Mouse (Mus musculus) megakaryocyte, adult 5-6 weeks (primary cell): ENCODE measurements around the gene Col25a1. TPM values are rescaled to one million over a fixed set of nuclear protein-coding genes. Genes with fewer than 3 reads are reported as not detected.

Experiments used
- ATAC-seq: 2 replicates; pipeline ENCODE4 v1.8.0; 2016; ENCODE audit warnings: mild to moderate bottlenecking, inconsistent platforms; ENCODE audit not compliant: poor library complexity, severe bottlenecking
- total RNA-seq, 2 experiments: library from RNA; stranded (forward) in 1 of 2; stranded (reverse) in 1 of 2; fragments of 153-499, 151-499 nt in 1 of 2; fragments of 221-1000, 200-1000 nt in 1 of 2; gene quantifications; 2 replicates each; pipeline versions ENCODE4 v1.2.3 to v1.2.4; 2015 to 2017

Gene Col25a1
- total RNA-seq, 2 experiments from 2014 or later, result 0.15 TPM; not detected in 1

DNA sequence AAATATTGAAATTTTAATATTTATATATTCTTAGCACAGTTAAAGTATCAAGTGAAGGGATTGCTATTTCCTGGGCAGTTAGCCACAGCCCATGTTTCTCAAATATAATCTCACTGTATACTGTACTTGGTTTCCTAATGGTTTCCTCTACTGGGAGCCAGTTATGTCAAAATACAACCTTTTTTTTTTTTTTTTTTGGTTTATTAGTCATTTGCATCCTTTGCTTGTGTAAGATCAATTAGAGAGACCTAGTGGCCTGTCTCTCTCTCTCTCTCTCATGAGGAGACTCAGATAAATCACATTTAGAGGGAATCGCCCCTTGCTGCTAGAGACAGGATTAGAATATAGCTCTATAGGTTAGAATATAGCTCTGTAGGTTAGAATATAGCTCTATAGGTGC is 237.8 kb downstream of the Col25a1 start:
- ATAC-seq, result no peak

DNA sequence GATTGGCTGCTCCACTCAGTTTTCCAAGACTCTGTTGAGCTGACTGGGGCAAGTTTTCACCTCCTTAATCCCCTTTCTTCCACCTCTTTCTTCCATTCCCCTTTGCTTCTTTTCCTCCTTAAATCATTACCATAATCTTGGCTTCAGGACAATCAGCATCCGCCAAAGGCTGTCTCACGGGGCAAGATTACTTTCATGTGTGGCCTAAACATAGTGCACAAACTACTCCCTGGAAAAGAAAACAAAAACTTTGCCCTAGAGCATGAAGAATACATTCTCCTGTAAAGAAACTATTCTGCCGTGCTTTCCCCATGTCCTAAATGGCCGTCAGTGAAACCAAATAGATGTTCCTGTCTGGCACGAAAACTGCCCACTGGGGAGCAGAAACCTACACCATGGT is 238.9 kb downstream of the Col25a1 start:
- ATAC-seq, result no peak

GRCm38 (mm10) chr3:130373145-130373544 is 241.8 kb downstream of the Col25a1 start:
- ATAC-seq, result no peak

- ATAC-seq, result no peak
These were observed 243.5 kb downstream of the Col25a1 start for GRCm38 (mm10) chr3:130374620-130375341.

DNA sequence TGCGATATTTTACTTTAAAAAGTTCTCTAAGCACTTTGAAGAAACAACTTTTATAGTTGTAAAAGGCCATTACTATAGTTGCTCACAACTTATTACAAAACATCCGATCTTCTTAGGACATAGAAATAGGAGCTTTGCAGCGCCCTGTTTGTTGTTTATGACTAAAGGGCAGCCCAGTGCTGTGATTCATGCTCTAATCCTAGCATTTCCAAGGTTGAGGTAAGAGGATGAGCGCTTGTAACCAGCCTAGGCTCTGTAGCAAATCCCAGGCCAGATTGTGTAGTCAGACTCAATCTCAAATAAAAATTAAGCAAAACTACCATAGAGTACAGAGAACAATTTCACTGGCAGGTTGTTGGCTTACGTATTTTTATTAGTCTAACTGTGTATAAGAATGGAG is 246.5 kb downstream of the Col25a1 start:
- ATAC-seq, result no peak

- no peak for ATAC-seq
These were observed 247.3 kb downstream of the Col25a1 start for GRCm38 (mm10) chr3:130378626-130379025.

- peak; percentile 74 for ATAC-seq
These were observed 249.1 kb downstream of the Col25a1 start for GRCm38 (mm10) chr3:130380299-130380845.

DNA sequence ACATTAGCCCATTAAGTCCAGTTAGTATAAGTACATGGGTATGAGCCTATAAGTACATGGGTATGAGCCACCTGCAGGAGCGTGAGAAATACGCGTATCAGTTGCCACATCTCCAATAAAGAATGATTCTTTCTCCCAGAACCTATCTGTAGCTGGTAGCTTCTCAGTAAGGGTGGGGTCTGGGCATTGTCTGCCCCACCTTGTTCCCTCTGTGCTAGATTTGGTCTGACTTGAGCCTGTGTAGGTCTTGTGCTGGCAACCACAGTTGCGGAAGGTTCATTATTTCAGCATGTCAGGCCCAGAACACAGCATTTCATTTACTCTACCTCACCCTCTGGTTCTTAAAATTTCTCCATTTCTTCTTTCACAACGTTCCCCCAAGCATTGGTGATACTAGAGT is 250.4 kb downstream of the Col25a1 start:
- ATAC-seq, result no peak

GRCm38 (mm10) chr3:130385856-130386255 is 254.6 kb downstream of the Col25a1 start:
- ATAC-seq, result no peak

GRCm38 (mm10) chr3:130387156-130387555 is 255.9 kb downstream of the Col25a1 start:
- 0 out of 2 replicates have a peak, but pooled peaks have one; percentile 10 for ATAC-seq

- no peak for ATAC-seq
These were observed 258.1 kb downstream of the Col25a1 start for GRCm38 (mm10) chr3:130389261-130389975.

DNA sequence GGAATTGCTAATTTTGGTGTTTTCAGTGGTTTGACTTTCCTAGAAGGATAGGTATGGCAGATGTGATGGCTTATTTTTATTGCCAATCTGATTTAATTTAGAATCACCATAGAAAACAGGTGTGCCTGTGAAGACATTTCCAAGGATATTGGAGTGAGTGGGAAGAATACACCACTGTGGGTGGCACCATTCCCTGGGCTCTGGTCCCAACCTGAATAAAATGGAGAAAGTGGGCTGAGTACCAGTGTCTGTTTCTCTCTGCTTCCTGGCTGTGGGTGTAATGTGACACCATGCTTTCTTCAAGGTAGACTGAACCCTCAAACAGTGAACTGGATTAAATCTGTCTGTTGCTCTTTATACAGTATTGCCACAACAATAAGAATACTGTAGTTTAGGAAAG is 265.3 kb downstream of the Col25a1 start:
- ATAC-seq, result no peak

DNA sequence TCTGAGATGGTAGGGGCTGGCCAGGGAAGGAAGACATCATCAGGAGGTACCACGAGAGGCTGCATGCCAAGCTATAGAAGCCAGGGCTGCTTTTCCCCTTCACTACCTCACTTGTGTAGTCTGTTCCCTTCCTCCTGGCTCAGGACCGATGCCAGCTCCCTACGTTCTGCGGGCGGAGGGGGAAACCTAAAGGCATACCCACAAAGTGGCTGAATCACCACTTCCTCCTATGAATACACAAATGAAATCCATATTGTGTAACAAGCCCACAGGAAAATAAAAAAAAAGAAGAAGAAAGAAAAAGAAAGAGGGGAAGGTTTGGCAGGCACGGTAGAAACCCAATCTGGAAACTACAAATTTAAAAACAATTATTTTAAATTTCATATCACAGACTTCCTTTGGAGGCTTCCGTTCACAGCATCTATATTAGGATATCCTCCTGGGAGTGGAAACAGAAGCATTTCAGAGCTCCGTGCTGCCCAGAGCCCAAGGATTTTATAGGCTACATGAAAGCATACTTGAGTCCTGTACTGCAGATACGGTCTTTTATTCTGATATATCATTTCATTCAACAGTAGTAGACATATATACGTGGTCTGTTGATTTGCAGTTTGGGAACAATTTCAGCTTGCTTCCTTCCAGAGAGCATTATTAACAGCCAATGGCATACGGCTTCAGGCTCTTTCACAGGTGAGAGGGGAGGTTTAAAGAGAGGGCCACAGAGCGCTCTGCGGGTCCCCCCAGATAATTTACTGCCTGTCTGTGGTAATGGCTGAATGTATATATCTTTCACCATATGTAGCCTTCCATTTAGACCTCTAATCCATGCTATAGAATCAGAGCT is 269.6 kb downstream of the Col25a1 start:
- peak; percentile 93 for ATAC-seq

- peak; percentile 51 for ATAC-seq
These were observed 270.2 kb downstream of the Col25a1 start for GRCm38 (mm10) chr3:130401560-130401852.

DNA sequence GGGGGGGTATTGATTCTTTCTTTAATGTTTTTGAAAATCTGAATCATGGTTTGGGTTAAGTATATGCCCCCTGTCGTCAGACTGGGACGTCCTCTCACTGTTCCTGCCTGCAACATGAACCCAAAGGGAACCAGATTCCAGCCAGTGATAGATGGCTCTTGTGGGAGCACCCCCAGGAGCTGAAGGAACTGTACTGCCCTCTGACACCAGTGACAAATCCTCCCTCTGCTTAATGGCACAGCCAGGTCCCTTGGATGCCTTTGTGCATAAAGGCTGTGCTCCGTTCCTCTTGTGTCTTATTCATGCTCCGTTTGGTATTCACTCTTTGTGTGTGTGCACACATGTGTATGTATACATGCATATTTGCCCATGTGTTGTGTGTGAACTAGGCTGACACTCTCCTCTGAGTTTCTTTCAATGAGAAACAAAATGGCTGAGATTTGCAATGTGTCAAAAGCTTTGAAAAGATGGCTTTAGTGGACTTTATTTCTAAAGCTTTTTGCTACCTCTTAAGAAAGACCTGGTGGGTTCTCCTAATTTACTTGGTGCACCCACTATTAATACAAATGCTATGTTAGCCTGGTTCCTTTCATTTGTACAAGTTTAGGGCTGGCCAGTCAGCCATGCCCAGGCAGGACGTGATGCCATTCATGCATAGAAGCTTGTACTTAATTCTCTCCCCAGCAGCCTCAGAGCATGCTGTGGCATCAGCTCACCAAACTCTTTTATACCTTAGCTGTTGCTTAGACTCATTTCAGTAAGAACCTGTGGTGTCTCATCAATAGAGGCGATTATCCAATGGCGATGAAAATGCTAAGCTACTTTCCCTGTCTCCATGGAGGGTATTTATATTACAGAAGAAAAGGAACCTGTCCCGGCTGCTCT is 273.5 kb downstream of the Col25a1 start:
- no peak for ATAC-seq

GRCm38 (mm10) chr3:130407201-130407600 is 275.9 kb downstream of the Col25a1 start:
- peak; percentile 30; the same call in 1 of the 2 replicates for ATAC-seq

DNA sequence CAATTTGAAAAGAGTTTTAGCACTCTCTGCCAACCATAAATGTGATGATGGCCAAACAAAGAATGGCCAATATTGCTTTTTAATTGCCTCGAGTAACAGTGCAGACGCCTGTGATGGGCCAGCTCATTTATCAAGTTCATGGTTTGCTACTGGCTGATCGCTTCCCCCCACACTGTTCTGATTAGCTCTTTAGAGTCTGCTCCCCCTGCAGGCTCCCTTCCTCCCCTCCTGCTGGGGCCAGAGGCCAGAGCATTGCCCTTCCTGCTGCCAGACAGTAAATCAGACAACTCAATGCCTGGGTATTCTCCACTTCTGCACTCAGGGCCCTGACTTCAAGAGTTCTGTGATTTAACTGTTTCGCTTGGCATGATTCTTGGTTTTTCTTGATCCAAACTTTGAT is 281.9 kb downstream of the Col25a1 start:
- no peak for ATAC-seq

- no peak for ATAC-seq
These were observed 287.6 kb downstream of the Col25a1 start for GRCm38 (mm10) chr3:130418951-130419350.

DNA sequence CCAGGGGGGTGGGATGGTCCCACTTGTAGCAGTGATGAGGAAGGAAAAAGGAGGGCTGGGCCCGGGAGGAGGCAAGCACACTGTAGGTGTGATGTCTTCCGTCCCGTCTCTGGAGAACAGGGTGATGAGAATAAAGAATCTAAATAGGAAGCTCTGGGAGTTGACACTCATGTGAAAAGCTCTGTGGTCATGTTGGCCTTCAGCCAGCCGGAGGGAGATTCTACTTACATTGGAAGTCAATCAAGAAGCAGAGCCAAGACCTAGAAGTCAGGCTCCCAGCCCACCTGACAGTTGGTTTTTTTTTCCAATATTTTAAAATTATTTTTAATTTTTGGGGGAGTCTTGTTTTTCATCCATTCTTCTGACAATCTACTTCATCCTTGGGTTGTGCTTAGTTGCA is 297.5 kb downstream of the Col25a1 start:
- no peak for ATAC-seq

- ATAC-seq, result no peak
These were observed 298.8 kb downstream of the Col25a1 start for GRCm38 (mm10) chr3:130430052-130430451.
